Mouse (Mus musculus) adrenal gland, adult (tissue): ENCODE measurements around the gene Adamts10.

Source experiments
- DNase-seq, 2 experiments: peaks; one replicate each; pipeline ENCODE4 v3.0.0; 2022 to 2023; ENCODE audit warnings: low spot score in 1 of 2; ENCODE audit not compliant: inconsistent age in 2 of 2

Adamts10 gene

DNA sequence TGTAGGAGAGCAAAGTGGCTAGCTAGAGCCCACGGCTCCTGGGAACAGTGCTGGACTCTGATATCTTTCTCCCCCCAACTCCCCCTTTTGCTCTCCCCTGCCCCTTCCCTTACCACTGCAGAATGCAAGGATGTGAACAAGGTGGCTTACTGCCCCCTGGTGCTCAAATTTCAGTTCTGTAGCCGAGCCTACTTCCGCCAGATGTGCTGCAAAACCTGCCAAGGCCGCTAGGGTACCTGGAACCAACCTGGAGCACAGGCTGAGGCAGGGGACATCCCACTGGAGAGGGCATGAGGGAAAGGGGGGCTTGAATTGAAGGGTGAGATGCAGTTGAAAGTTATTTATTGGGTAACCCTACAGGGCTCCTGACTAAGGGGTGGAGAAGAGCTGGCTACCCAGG, 29.0 kb downstream of the Adamts10 start:
- peak in 1 of 2 experiments; percentile 55 for DNase-seq

DNA sequence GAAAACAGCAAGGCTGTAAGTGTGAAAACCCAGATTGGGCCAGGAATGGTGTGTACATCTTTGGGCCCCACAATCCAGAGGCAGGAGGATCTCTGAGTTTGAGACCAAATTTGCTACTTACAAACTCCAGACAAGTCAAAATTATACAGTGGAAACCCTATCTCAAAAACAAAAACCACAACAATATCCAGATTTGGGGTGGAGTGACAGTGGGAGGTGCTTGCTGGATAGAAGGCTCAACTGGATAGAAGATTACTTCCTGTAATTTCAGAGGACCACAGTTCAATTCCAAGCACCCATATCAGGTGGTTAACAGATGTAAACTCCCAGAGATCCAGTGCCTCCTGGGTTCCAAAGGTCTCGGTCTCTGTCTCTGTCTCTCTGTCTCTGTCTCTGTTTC, 30.5 kb downstream of the Adamts10 start:
- no peak for DNase-seq

DNA sequence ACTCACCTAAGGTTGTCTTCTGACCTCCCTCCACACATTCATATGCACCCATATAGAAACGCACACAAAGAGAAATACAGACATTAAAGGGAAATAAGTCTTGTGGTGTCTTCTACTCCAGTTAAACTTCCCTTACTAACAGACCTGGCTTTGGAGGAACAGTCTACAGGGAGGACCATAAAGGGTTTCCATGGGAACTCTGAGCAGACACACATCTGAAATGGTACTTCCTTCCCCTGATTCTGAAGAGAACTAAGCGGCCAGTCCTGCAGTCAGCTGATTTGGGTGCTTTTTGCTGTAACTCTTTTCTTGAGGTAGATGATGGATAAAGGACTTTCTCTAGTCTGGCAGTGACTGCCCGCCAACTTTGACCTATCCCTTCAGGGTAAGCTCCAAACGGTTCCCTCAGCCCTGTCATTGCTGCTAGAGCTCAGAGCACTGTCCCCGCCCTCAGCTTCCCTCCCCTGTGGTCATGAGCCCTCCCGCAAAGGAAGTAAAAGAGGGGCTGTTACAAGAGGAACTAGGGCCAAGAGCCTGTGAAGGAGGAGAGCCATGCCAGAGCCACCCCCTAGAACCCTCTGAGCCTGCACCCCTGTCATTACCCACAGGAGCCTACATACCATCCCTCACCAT, 31.3 kb downstream of the Adamts10 start, which contains the start of gene Myo1f:
Gene Myo1f (plus strand): TSS at position 485 of the 633 bp plus-strand sequence.
- peak; percentile 22 to 49 for DNase-seq

DNA sequence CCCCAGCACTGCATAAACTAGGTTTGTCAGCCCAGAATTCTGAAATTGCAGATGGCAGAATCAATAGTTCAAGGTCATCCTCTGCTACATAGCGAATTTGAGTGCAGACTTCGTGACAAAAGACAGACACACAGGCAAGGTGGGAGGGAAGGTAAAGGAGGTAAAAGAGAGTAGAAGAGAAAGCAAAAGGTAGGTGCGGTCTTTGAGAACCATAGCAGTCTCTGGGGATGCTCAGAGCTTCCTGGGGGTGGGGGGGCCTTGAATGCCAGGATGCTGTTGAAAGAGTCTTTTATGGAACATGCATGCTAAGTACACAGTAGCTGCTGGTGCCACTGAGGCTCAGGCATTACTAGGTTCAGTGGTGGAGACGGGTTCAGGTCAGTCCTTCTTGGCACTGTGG, 33.9 kb downstream of the Adamts10 start:
- no peak for DNase-seq

DNA sequence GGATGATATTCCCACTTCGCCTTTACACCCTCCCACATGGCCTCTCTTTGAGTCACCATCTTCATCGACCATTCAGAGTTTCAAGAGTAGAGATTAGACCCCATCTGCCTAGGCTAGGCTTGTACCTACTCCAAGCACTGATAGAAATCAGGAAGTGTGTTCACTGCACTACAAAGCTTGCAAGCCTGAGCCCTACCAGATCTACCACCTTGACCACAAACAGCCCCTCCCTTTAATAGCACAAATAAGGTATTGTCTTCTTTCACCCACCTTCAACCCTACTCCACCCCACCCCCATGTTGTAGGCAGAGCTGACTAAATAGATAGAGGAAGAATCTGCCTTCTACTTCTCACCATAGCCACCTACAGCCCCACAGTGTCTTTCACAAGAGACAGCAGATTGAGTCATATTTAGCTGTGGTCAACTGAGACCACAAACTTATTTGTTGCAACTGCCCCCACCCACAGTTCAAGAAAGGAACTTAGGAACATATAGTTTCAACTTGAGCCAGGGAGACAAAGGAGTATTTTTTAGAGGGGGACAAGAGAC, 39.6 kb downstream of the Adamts10 start:
- DNase-seq, result no peak

DNA sequence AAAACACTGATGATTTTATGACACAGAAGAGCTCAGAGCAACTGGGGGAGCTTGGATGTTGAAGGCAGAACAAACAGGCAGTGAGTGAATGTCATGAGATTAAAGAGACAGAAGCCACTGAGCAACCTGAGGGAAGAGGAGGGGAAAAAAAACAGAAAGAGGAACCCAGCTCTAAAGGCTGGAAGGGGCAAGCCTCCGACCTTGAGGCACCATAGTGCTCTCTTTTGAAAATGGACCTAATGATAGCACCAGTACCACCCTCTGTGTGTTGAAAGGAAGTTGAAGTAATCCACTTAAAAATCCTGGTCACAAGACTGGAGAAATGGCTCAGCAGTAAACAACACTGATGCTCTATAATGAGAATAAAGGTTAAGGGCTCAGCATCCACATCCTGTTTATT, 40.6 kb downstream of the Adamts10 start:
- DNase-seq, result no peak

DNA sequence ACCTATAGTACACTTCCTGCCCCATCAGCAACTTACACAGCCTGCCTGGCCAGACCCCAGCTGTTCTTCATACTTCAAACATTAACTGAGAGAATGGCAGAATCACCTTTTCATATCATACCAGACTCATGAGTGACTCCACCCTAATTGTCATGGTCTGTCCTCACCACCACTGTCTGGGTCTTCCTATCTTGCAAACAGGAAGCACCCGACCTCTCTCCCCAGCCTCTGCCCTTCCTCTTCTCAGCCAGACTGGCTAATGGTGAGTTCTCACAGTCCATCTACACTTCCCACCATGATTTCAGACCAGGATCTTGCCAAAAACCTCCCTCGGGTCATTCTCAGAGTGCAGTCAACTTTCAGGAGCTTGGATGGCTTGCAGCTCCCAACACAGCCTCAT, 42.2 kb downstream of the Adamts10 start:
- no peak for DNase-seq

DNA sequence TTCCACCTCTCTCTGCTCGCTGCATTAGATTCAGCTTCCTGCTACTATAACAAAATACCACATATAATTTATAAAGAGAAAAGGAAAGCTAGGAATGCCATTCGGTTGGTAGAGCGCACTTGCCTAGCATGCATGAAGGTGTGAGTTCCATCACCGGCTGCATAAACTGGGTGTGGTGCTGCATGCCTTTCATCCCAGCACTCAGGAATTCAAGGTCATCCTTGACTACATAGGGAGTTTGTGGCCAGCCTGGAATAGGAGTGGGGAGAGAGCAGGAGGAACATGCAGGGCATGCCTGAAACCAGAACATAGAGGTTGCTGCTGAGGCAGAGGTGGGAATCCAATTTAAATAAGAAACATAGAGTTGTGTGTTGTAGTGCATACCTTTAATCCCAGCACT, 60.1 kb downstream of the Adamts10 start:
- no peak for DNase-seq

DNA sequence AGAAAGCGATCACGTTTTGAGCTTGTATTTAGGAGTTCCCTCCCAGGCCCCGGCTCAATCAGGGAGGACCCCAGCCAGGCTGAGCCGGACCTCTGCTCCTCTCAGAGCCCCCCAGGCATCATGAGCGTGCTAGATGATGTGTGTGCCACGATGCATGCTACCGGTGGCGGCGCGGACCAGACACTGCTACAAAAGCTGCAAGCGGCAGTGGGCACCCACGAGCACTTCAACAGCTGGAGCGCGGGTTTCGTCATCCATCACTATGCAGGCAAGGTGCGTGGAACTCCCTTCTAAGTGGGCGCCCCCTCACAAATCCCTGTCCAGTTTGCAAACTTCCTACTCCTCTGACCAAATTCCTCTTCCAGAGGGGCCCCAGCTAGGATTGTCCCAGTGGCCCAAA, 62.0 kb downstream of the Adamts10 start:
- DNase-seq, result no peak

DNA sequence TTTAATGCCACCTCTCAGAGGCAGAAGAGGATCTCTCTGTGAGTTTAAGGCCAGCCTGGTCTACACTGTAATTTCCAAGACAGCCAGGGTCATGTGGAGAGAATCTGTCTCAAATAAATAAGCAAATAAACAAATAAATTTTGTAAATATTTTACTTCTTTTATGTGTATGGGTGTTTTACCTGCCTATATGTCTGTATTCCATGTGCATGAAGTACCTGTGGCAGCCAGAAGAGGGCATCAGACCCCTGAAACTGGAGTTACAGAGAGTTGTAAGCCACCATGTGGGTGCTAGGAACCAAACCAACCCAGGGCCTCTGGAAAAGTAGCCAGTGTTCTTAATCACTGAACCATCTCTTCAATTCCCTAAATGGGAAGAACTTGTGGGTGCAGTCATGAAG, 73.3 kb downstream of the Adamts10 start:
- DNase-seq, result no peak

DNA sequence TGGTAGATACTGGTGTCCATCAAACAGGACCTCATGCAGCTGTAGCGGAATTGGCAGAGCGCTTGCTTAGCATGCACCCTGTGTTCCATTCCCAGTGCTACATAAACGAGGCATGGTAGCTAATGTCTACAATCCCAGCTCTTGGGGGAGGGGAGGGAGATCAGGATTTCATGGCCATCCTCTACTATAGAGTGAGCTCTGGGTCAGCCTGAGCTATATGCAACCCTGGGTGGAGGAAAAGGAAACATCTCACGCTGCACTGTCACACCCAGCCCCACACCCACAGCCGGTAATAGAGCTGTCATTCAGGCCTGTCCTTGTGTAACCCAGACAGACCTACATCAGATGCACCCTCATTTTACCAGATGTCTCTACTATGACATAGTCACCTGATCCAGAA, 74.5 kb downstream of the Adamts10 start:
- no peak for DNase-seq

DNA sequence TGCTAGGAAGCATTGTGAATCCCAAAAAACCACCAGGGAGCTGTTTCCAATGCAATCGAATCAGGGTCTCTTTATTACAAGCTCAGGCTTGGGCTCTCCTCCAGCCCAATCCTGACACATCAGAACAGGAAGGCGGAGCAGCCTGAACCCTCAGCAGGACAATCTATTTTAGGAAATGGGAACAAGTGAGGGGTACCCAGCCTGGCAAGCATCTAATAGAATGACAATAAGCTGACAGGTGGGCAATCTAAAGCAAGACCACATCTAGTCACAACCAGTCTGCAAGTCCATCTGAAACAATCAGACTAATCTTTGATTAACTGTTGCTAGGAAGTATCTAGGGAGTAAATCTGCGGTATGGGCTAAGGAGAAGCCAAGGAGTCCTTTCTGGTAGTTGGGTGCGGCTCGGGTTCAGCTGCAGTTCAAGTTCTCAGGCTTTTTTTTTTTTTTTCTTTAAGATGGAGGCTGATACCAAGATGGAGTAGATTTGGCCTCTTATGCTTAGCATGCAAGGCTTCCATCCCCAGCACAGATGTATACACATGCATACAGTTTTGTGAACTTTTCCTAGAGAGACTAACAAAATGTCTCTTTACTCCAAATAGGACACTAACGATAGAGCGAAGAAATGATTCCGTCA, 76.0 kb downstream of the Adamts10 start:
- DNase-seq, result no peak

DNA sequence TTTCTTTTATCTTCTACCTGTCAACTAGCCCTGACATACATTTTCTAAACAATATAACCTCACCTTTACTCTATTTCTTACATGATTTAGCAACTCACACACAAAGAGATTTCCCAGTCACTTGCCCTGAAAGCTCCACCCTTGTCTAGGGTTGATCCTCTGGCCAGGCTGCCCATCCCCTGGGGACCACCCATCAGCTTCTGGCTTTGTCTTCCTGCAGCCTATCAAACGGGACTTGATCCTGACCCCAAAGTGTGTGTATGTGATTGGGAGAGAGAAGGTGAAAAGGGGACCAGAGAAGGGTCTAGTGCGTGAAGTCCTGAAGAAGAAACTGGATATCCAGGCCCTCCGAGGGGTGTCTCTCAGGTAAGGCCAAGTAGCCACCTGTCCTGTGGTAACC, 76.8 kb downstream of the Adamts10 start:
- no peak for DNase-seq

DNA sequence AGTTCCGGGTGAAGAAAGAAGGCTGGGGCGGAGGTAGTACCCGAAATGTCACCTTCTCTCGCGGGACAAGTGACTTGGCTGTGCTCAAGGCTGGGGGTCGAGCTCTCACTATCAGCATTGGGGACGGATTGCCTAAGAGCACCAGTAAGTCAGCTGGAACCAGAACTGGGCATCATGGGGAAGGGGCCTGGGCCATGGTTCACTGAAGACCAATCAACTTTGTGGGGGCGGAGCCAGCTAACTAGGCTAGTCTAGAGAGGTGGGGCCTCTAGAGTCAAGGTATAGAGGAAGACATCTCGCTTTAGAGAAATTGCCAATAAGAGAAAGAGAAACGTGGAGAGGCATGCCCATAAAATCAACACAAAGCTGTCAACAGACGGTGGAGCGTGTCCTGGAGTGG, 77.9 kb downstream of the Adamts10 start:
- no peak for DNase-seq
